Comparison of ENCODE assay signal across 14 mouse cellular contexts in genomic region chr11:57672995-57673394, GRCm38 (mm10). TPM values are rescaled to one million over a fixed set of nuclear protein-coding genes. Genes with fewer than 3 reads are reported as not detected.
DNase-seq lines count a peak whose midpoint lies in the region; ATAC-seq lines count a peak whose summit lies in the region.
"Had no signal": no experiment of that assay in that cellular context is flagged by ENCODE, and none has a peak within 500 bp of the region (broad histone marks: within the 10 kb centered on the region; RNA-seq: fewer than 3 reads in every experiment).

No protein-coding gene starts in this region.

- H3K4me2 ChIP-seq in kidney, embryonic 15.5 days: no peak overlapping the region
- H3K4me2 ChIP-seq in embryonic facial prominence, embryonic 12.5 days (replicated peaks): no peak overlapping the region
- H3K4me2 ChIP-seq in hindbrain, embryonic 11.5 days (replicated peaks; ENCODE audit: low read depth, low read length): no peak overlapping the region
- no peak overlapping the region for H3K4me2 ChIP-seq in midbrain, embryonic 14.5 days (ENCODE audit: low read length)
- H3K4me2 ChIP-seq: midbrain, embryonic 11.5 days; neural tube, embryonic 13.5 days had no signal

- DNase-seq in kidney, adult 8-10 months: no peak
- DNase-seq in T-cell, adult 2 months (ENCODE audit: low spot score): peak; percentile 81
- DNase-seq in thymus, postnatal 10 days (ENCODE audit: low spot score in 2 of 2): peak; percentile 58
- DNase-seq in left cerebral cortex, postnatal 36 days (ENCODE audit: low spot score in 2 of 2): no peak
- no peak for DNase-seq in hindbrain, embryonic 11.5 days (ENCODE audit: low spot score)
- no peak for DNase-seq in midbrain, embryonic 14.5 days
- DNase-seq: cerebellum, postnatal 36 days; heart, postnatal 4 days; kidney, postnatal 25 days; spleen, adult 18-20 months had no signal

- no peak overlapping the region for H3K9ac ChIP-seq in kidney, embryonic 15.5 days
- 0 out of 2 replicates have a peak overlapping the region, but pooled peaks have one; percentile 7 for H3K9ac ChIP-seq in embryonic facial prominence, embryonic 12.5 days
- H3K9ac ChIP-seq in hindbrain, embryonic 11.5 days (ENCODE audit: low read depth, low read length): no peak overlapping the region
- H3K9ac ChIP-seq in midbrain, embryonic 14.5 days (replicated peaks; ENCODE audit: low read length): no peak overlapping the region
- H3K9ac ChIP-seq: neural tube, embryonic 13.5 days had no signal

- peaks cover 70% of the 10 kb centered on the region for H3K4me1 ChIP-seq in kidney, embryonic 15.5 days
- peaks cover 49% of the 10 kb centered on the region for H3K4me1 ChIP-seq in embryonic facial prominence, embryonic 12.5 days
- 0 out of 2 replicates have a peak, but pooled peaks cover 4% of the 10 kb centered on the region for H3K4me1 ChIP-seq in hindbrain, embryonic 11.5 days (replicated peaks; ENCODE audit: control insufficient read depth, insufficient read depth, low read length)
- peaks cover 8% of the 10 kb centered on the region; the same call in 1 of the 2 replicates for H3K4me1 ChIP-seq in midbrain, embryonic 14.5 days (ENCODE audit: control insufficient read depth, insufficient read depth, low read length)

- H3K27me3 ChIP-seq in kidney, embryonic 15.5 days: no peaks in the 10 kb centered on the region
- no peaks in the 10 kb centered on the region for H3K27me3 ChIP-seq in embryonic facial prominence, embryonic 12.5 days
- H3K27me3 ChIP-seq in hindbrain, embryonic 11.5 days (ENCODE audit: control insufficient read depth, insufficient read depth, low read length): no peaks in the 10 kb centered on the region
- no peaks in the 10 kb centered on the region for H3K27me3 ChIP-seq in midbrain, embryonic 14.5 days (ENCODE audit: control insufficient read depth, insufficient read depth, low read length)
- H3K27me3 ChIP-seq: neural tube, embryonic 13.5 days had no signal

- no peak for ATAC-seq in kidney, embryonic 15.5 days (replicated peaks; ENCODE audit: low FRiP score)
- no peak for ATAC-seq in embryonic facial prominence, embryonic 12.5 days (ENCODE audit: insufficient number of reproducible peaks, insufficient read depth, low FRiP score, low TSS enrichment)
- no peak for ATAC-seq in hindbrain, embryonic 11.5 days (ENCODE audit: low FRiP score)
- ATAC-seq in midbrain, embryonic 14.5 days (ENCODE audit: low FRiP score, low TSS enrichment): no peak

- no peak overlapping the region for H3K4me3 ChIP-seq in kidney, embryonic 15.5 days (replicated peaks)
- no peak overlapping the region for H3K4me3 ChIP-seq in embryonic facial prominence, embryonic 12.5 days
- H3K4me3 ChIP-seq in hindbrain, embryonic 11.5 days (ENCODE audit: low read depth, low read length): no peak overlapping the region
- no peak overlapping the region for H3K4me3 ChIP-seq in midbrain, embryonic 14.5 days (replicated peaks; ENCODE audit: low read depth, low read length)
- H3K4me3 ChIP-seq: neural tube, embryonic 13.5 days had no signal

- WGBS in kidney, embryonic 15.5 days: 68% methylated on average over 9 of the region's 9 CpGs
- 87% methylated on average over 9 of the region's 9 CpGs for WGBS in embryonic facial prominence, embryonic 12.5 days
- WGBS in hindbrain, embryonic 11.5 days: 96% methylated on average over 9 of the region's 9 CpGs
- WGBS in midbrain, embryonic 14.5 days: 94% methylated on average over 9 of the region's 9 CpGs

- H3K9me3 ChIP-seq in kidney, embryonic 15.5 days (replicated peaks): no peaks in the 10 kb centered on the region
- H3K9me3 ChIP-seq in embryonic facial prominence, embryonic 12.5 days: no peaks in the 10 kb centered on the region
- H3K9me3 ChIP-seq in hindbrain, embryonic 11.5 days (ENCODE audit: control insufficient read depth, low read length): no peaks in the 10 kb centered on the region
- H3K9me3 ChIP-seq in midbrain, embryonic 14.5 days (ENCODE audit: control insufficient read depth, low read length): no peaks in the 10 kb centered on the region
- H3K9me3 ChIP-seq: neural tube, embryonic 13.5 days had no signal

- intact Hi-C loops in left cerebral cortex, postnatal 36 days (cut with DNase I): no loop called here

- peak overlapping the region; percentile 94 for H3K27ac ChIP-seq in kidney, embryonic 15.5 days
- 0 out of 2 replicates have a peak overlapping the region, but pooled peaks have one; percentile 11 for H3K27ac ChIP-seq in embryonic facial prominence, embryonic 12.5 days
- H3K27ac ChIP-seq in hindbrain, embryonic 11.5 days (ENCODE audit: low read depth, low read length): no peak overlapping the region
- H3K27ac ChIP-seq in midbrain, embryonic 14.5 days (replicated peaks; ENCODE audit: low read depth, low read length): no peak overlapping the region

- H3K36me3 ChIP-seq in kidney, embryonic 15.5 days: no peaks in the 10 kb centered on the region
- H3K36me3 ChIP-seq in embryonic facial prominence, embryonic 12.5 days: no peaks in the 10 kb centered on the region
- no peaks in the 10 kb centered on the region for H3K36me3 ChIP-seq in hindbrain, embryonic 11.5 days (ENCODE audit: control insufficient read depth, insufficient read depth, low read length)
- H3K36me3 ChIP-seq in midbrain, embryonic 14.5 days (ENCODE audit: control insufficient read depth, insufficient read depth, low read length): no peaks in the 10 kb centered on the region
- H3K36me3 ChIP-seq: neural tube, embryonic 13.5 days had no signal

RNA-seq across cellular contexts. Expression of gene Galnt10, which starts 27.8 kb away (rescaled TPM):
- polyA plus RNA-seq in kidney, embryonic 15.5 days (2015; fragmentation: Nextera tagmentation; extraction: Ambion mirVana): 22.3 and 23.6 TPM in 2 replicates
- polyA plus RNA-seq in embryonic facial prominence, embryonic 12.5 days (2016; fragmentation: Nextera tagmentation; extraction: Ambion mirVana): 34.3 and 36.2 TPM in 2 replicates
- 1 to 10 TPM; 6.3 to 8.1 TPM for total RNA-seq in left cerebral cortex, postnatal 36 days (2021)
- polyA plus RNA-seq in hindbrain, embryonic 11.5 days (2014; fragmentation: Nextera tagmentation; extraction: Ambion mirVana): 9.7 and 12.0 TPM in 2 replicates
- polyA plus RNA-seq in midbrain, embryonic 14.5 days (2014; fragmentation: Nextera tagmentation; extraction: Ambion mirVana): 10.1 and 11.6 TPM in 2 replicates

Comparison
In these comparisons a context has a peak if more than half of its experiments do, and no peak if none do; other contexts are left out.
1. H3K27ac ChIP-seq: peak in kidney, embryonic 15.5 days (single experiment) and embryonic facial prominence, embryonic 12.5 days (single experiment); none in hindbrain, embryonic 11.5 days (single experiment) and midbrain, embryonic 14.5 days (single experiment).
2. DNase-seq: peak in T-cell, adult 2 months (single experiment) and thymus, postnatal 10 days (2 of 2); none in kidney, adult 8-10 months (0 of 2), left cerebral cortex, postnatal 36 days (0 of 2), hindbrain, embryonic 11.5 days (single experiment) and midbrain, embryonic 14.5 days (single experiment).